Mouse (Mus musculus) small intestine, adult 2 months (tissue): ENCODE results near the gene Adcy4.

ENCODE experiments used
- CTCF ChIP-seq: fragments of 200-500 bp; IDR thresholded peaks from 2 replicates; pipeline ENCODE4 v1.5.1; 2012; ENCODE audit warnings: low read depth, mild to moderate bottlenecking, control low read depth, inconsistent platforms, low read length, moderate library complexity, mixed read lengths; ENCODE audit not compliant: insufficient replicate concordance, insufficient read length; ENCODE audit errors: extremely low read depth
- POLR2A ChIP-seq: fragments of 200-500 bp; IDR thresholded peaks from 2 replicates; pipeline ENCODE4 v1.6.1; 2012; ENCODE audit warnings: low read depth, mild to moderate bottlenecking, control low read depth, inconsistent platforms, low read length, moderate library complexity

- TF ChIP-seq CTCF (no peak), POLR2A (no peak)
These were observed 46.0 kb upstream of the Adcy4 start for GRCm38 (mm10) chr14:55829854-55830253.
